Mouse (Mus musculus): Measurements from ENCODE around the gene Tes3-ps. TPM values are rescaled to one million over a fixed set of nuclear protein-coding genes. Genes with fewer than 3 reads are reported as not detected.

Tes3-ps gene
- 1.4 and 1.9 TPM in 2 replicates for polyA plus RNA-seq (2016; fragmentation: Nextera tagmentation; extraction: Ambion mirVana)

- Histone ChIP-seq H3K27me3 (replicated peaks; ENCODE audit: low read depth, poor library complexity, severe bottlenecking) (no peaks in the 10 kb centered on the region), H3K4me3 (no peak within 1 kb of the TSS), H3K36me3 (replicated peaks) (no peaks in the 10 kb centered on the region), H3K27ac (replicated peaks) (no peak within 1 kb of the TSS), H3K9me3 (no peaks in the 10 kb centered on the region), H3K4me1 (no peaks in the 10 kb centered on the region)
- no peak for DNase-seq (ENCODE audit: low spot score)
- WGBS: 82% methylated on average over 6 of the region's 6 CpGs
Observed at GRCm38 (mm10) chr13:49492376-49493368, at the start of gene Tes3-ps. TSS of gene Tes3-ps (plus strand) at chr13:49493318.

- no peaks in the 10 kb centered on the region for H3K4me1 ChIP-seq
- H3K4me3 ChIP-seq: no peak overlapping the region
- no peaks in the 10 kb centered on the region for H3K27me3 ChIP-seq (replicated peaks; ENCODE audit: low read depth, poor library complexity, severe bottlenecking)
- WGBS: 96% methylated on average over 6 of the region's 6 CpGs
- H3K36me3 ChIP-seq (replicated peaks): peaks cover 58% of the 10 kb centered on the region
- H3K27ac ChIP-seq (replicated peaks): no peak overlapping the region
- H3K9me3 ChIP-seq: no peaks in the 10 kb centered on the region
- DNase-seq (ENCODE audit: low spot score): no peak
Observed at GRCm38 (mm10) chr13:49444451-49444850, 48.7 kb upstream of the Tes3-ps start.

GRCm38 (mm10) chr13:49449318-49449749, 43.8 kb upstream of the Tes3-ps start:
- H3K36me3 ChIP-seq (replicated peaks): peaks cover 73% of the 10 kb centered on the region
- H3K9me3 ChIP-seq: no peaks in the 10 kb centered on the region
- H3K27me3 ChIP-seq (replicated peaks; ENCODE audit: low read depth, poor library complexity, severe bottlenecking): no peaks in the 10 kb centered on the region
- H3K27ac ChIP-seq (replicated peaks): no peak overlapping the region
- peak; percentile 82 for DNase-seq (ENCODE audit: low spot score)
- H3K4me3 ChIP-seq: no peak overlapping the region
- 56% methylated on average over 5 of the region's 5 CpGs for WGBS
- no peaks in the 10 kb centered on the region for H3K4me1 ChIP-seq

GRCm38 (mm10) chr13:49460276-49460675, 32.8 kb upstream of the Tes3-ps start:
- Histone ChIP-seq H3K4me3 (no peak overlapping the region), H3K27me3 (replicated peaks; ENCODE audit: low read depth, poor library complexity, severe bottlenecking) (no peaks in the 10 kb centered on the region), H3K27ac (replicated peaks) (no peak overlapping the region), H3K4me1 (no peaks in the 10 kb centered on the region), H3K9me3 (no peaks in the 10 kb centered on the region), H3K36me3 (replicated peaks) (peaks cover 76% of the 10 kb centered on the region)
- DNase-seq (ENCODE audit: low spot score): no peak
- 88% methylated on average over 4 of the region's 4 CpGs for WGBS

GRCm38 (mm10) chr13:49460692-49461414, 32.3 kb upstream of the Tes3-ps start:
- Histone ChIP-seq H3K27ac (replicated peaks) (no peak overlapping the region), H3K27me3 (replicated peaks; ENCODE audit: low read depth, poor library complexity, severe bottlenecking) (no peaks in the 10 kb centered on the region), H3K4me1 (no peaks in the 10 kb centered on the region), H3K4me3 (no peak overlapping the region), H3K36me3 (replicated peaks) (peaks cover 79% of the 10 kb centered on the region), H3K9me3 (no peaks in the 10 kb centered on the region)
- DNase-seq (ENCODE audit: low spot score): no peak
- 87% methylated on average over 5 of the region's 5 CpGs for WGBS

GRCm38 (mm10) chr13:49461458-49462132, 31.5 kb upstream of the Tes3-ps start:
- no peak for DNase-seq (ENCODE audit: low spot score)
- H3K36me3 ChIP-seq (replicated peaks): peaks cover 79% of the 10 kb centered on the region
- WGBS: 88% methylated on average over 15 of the region's 15 CpGs

GRCm38 (mm10) chr13:49462921-49463320, 30.2 kb upstream of the Tes3-ps start:
- H3K4me3 ChIP-seq: no peak overlapping the region
- WGBS: 97% methylated on average over 2 of the region's 2 CpGs
- no peaks in the 10 kb centered on the region for H3K9me3 ChIP-seq
- no peak overlapping the region for H3K27ac ChIP-seq (replicated peaks)
- DNase-seq (ENCODE audit: low spot score): no peak
- no peaks in the 10 kb centered on the region for H3K27me3 ChIP-seq (replicated peaks; ENCODE audit: low read depth, poor library complexity, severe bottlenecking)
- peaks cover 16% of the 10 kb centered on the region for H3K4me1 ChIP-seq
- H3K36me3 ChIP-seq (replicated peaks): peaks cover 72% of the 10 kb centered on the region

More at GRCm38 (mm10) chr13:49461458-49462132, 31.5 kb upstream of the Tes3-ps start:
- H3K9me3 ChIP-seq: no peaks in the 10 kb centered on the region
- H3K27ac ChIP-seq (replicated peaks): no peak overlapping the region
- no peaks in the 10 kb centered on the region for H3K27me3 ChIP-seq (replicated peaks; ENCODE audit: low read depth, poor library complexity, severe bottlenecking)
- H3K4me1 ChIP-seq: peaks cover 5% of the 10 kb centered on the region
- no peak overlapping the region for H3K4me3 ChIP-seq

GRCm38 (mm10) chr13:49465875-49466274, 27.2 kb upstream of the Tes3-ps start:
- no peak overlapping the region for H3K4me3 ChIP-seq
- peaks cover 18% of the 10 kb centered on the region for H3K4me1 ChIP-seq
- peak overlapping the region; percentile 79 for H3K27ac ChIP-seq (replicated peaks)
- H3K9me3 ChIP-seq: no peaks in the 10 kb centered on the region
- DNase-seq (ENCODE audit: low spot score): no peak
- WGBS: 96% methylated on average over 4 of the region's 4 CpGs
- H3K36me3 ChIP-seq (replicated peaks): peaks cover 51% of the 10 kb centered on the region
- H3K27me3 ChIP-seq (replicated peaks; ENCODE audit: low read depth, poor library complexity, severe bottlenecking): no peaks in the 10 kb centered on the region

GRCm38 (mm10) chr13:49466393-49467075, 26.6 kb upstream of the Tes3-ps start:
- WGBS: 65% methylated on average over 11 of the region's 11 CpGs
- DNase-seq (ENCODE audit: low spot score): peak; percentile 53
- H3K4me1 ChIP-seq: peaks cover 21% of the 10 kb centered on the region
- H3K27me3 ChIP-seq (replicated peaks; ENCODE audit: low read depth, poor library complexity, severe bottlenecking): no peaks in the 10 kb centered on the region
- H3K27ac ChIP-seq (replicated peaks): peak overlapping the region; percentile 79
- no peaks in the 10 kb centered on the region for H3K9me3 ChIP-seq
- no peak overlapping the region for H3K4me3 ChIP-seq
- H3K36me3 ChIP-seq (replicated peaks): peaks cover 44% of the 10 kb centered on the region

GRCm38 (mm10) chr13:49467585-49467984, 25.5 kb upstream of the Tes3-ps start:
- H3K27ac ChIP-seq (replicated peaks): peak overlapping the region; percentile 79
- H3K36me3 ChIP-seq (replicated peaks): peaks cover 34% of the 10 kb centered on the region
- peaks cover 22% of the 10 kb centered on the region for H3K4me1 ChIP-seq
- 51% methylated on average over 2 of the region's 2 CpGs for WGBS
- peak; percentile 32 for DNase-seq (ENCODE audit: low spot score)
- H3K9me3 ChIP-seq: no peaks in the 10 kb centered on the region
- H3K27me3 ChIP-seq (replicated peaks; ENCODE audit: low read depth, poor library complexity, severe bottlenecking): no peaks in the 10 kb centered on the region
- no peak overlapping the region for H3K4me3 ChIP-seq

- DNase-seq (ENCODE audit: low spot score): no peak
- Histone ChIP-seq H3K27me3 (replicated peaks; ENCODE audit: low read depth, poor library complexity, severe bottlenecking) (no peaks in the 10 kb centered on the region), H3K9me3 (no peaks in the 10 kb centered on the region), H3K4me1 (peaks cover 22% of the 10 kb centered on the region), H3K36me3 (replicated peaks) (peaks cover 20% of the 10 kb centered on the region), H3K4me3 (no peak overlapping the region), H3K27ac (replicated peaks) (no peak overlapping the region)
- WGBS: 95% methylated on average over 5 of the region's 5 CpGs
Observed at GRCm38 (mm10) chr13:49469002-49469401, 24.1 kb upstream of the Tes3-ps start.

GRCm38 (mm10) chr13:49470319-49470718, 22.8 kb upstream of the Tes3-ps start:
- peaks cover 22% of the 10 kb centered on the region for H3K4me1 ChIP-seq
- peaks cover 6% of the 10 kb centered on the region for H3K36me3 ChIP-seq (replicated peaks)
- no peaks in the 10 kb centered on the region for H3K27me3 ChIP-seq (replicated peaks; ENCODE audit: low read depth, poor library complexity, severe bottlenecking)
- 91% methylated on average over 4 of the region's 4 CpGs for WGBS
- H3K9me3 ChIP-seq: no peaks in the 10 kb centered on the region
- no peak overlapping the region for H3K27ac ChIP-seq (replicated peaks)
- no peak overlapping the region for H3K4me3 ChIP-seq
- DNase-seq (ENCODE audit: low spot score): no peak

All from embryonic facial prominence, embryonic 10.5 days (tissue).